Mouse (Mus musculus): ENCODE data around the gene Faf2. TPM values are rescaled to one million over a fixed set of nuclear protein-coding genes. Genes with fewer than 3 reads are reported as not detected.
A peak's percentile ranks its signal among the peaks of the same experiment; 100 is the strongest.

Gene Faf2
- total and polyA plus RNA-seq, 3 experiments: 40.8 to 51.7 (median 43.7) TPM

DNA sequence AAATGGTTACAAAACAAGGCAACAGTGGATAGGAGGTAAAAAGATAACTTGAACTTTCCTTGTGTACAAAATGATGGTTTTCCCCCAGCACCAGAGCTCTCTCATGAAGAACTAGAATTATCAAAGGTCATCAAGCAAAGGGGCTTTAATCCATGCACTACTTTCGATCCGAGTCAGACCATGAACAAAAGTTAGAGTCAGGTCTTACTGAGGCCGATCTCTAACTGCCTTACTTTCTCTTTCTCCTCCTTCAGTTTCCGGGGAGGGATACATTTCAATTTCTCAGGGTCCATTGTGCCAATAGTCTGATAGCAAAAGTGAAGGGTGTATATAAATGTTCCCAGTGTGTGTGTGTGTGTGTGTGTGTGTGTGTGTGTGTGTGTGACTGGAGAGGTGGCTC is 49.0 kb upstream of the Faf2 start:
- Histone ChIP-seq H3K9me3 (replicated peaks; ENCODE audit: low read length) (no peaks in the 10 kb centered on the region), H3K4me3 (replicated peaks in 1 of 3; ENCODE audit: low read depth in 2 of 3, low read length in 2 of 3, poor library complexity in 1 of 3) (no peak overlapping the region), H3K4me1 (ENCODE audit: control insufficient read depth in 1 of 2, insufficient read depth in 2 of 2) (peaks cover 3 to 17% of the 10 kb centered on the region in 2 experiments; a peak in 3 of 4 replicates), H3K36me3 (replicated peaks in 1 of 2; ENCODE audit: control insufficient read depth in 1 of 2, insufficient read depth in 1 of 2, low read length in 1 of 2) (peaks cover 0 to 1% of the 10 kb centered on the region in 2 experiments), H3K79me2 (replicated peaks; ENCODE audit: control insufficient read depth, extremely low read depth, insufficient read depth, poor library complexity, severe bottlenecking) (no peaks in the 10 kb centered on the region), H3K4me2 (ENCODE audit: insufficient read depth, low read depth, poor library complexity, severe bottlenecking) (peak overlapping the region; percentile 46; the same call in 1 of the 2 replicates), H3K9ac (ENCODE audit: insufficient read depth, low read depth) (no peak overlapping the region), H3K27ac (ENCODE audit: insufficient read depth, low read depth) (no peak overlapping the region), H3K27me3 (replicated peaks) (peaks cover 9% of the 10 kb centered on the region)
- TF ChIP-seq RCOR1 (conservative IDR thresholded peaks at IDR 0.05; ENCODE audit: low read depth, low read length): no peak
- TF ChIP-seq ZNF384 (IDR thresholded peaks at IDR 0.05; ENCODE audit: low read depth, low read length): peak; percentile 67
- no peak for TF ChIP-seq JUND (conservative IDR thresholded peaks at IDR 0.05; ENCODE audit: low read depth, low read length)
- no peak for TF ChIP-seq PAX5 (IDR thresholded peaks at IDR 0.05; ENCODE audit: low read length)
- TF ChIP-seq E2F4 (IDR thresholded peaks at IDR 0.05; ENCODE audit: insufficient replicate concordance, low read depth, low read length): no peak
- no peak for DNase-seq (ENCODE audit: extremely low read depth)
- dilution Hi-C loops (cut with MboI; ENCODE audit: extremely low pct_ligation_motif_present, extremely low pct_unique_long_range_greater_than_20kb, low sequenced_read_pairs) (no loop called here), in situ Hi-C loops (cut with MboI; ENCODE audit: low pct_ligation_motif_present, low pct_unique_long_range_greater_than_20kb, low sequenced_read_pairs) (no loop called here)

DNA sequence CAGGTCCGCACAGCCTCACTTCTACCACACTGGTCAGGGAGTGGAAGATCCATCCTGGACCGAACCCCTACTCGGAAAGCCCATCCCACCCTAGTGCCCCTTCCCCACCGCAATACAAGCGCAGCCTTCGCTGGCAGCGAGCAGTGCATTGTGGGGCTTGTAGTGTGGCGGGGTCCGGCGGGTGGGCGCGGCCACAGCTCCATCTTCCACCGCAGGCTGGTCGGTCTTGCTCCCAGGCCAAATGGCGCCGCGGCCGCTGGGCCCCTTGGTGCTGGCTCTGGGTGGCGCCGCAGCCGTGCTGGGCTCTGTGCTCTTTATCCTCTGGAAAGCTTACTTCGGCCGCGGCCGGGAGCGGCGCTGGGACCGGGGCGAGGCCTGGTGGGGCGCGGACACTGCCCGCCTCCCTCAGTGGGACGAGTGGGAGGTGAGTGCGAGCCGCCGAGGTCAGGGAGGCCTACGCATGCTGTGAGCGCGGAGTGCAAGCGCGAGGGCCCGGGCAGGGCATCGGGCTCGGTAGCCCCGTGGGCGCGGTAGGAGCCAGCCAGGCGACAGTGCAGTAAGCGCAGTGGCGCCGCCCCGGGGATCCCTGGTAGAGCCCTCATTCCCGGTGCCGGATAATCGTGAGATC is 46.6 kb upstream of the Faf2 start, which contains the start of gene Arl10:
Arl10 (plus strand) TSS at position 162 of the 628 bp plus-strand sequence.
- peaks cover 2 to 11% of the 10 kb centered on the region in 2 experiments for H3K36me3 ChIP-seq (replicated peaks in 1 of 2; ENCODE audit: control insufficient read depth in 1 of 2, insufficient read depth in 1 of 2, low read length in 1 of 2)
- H3K27me3 ChIP-seq (replicated peaks): peaks cover 9% of the 10 kb centered on the region
- no peak for TF ChIP-seq EP300 (IDR thresholded peaks at IDR 0.05; ENCODE audit: low read length)
- 0 out of 2 replicates have a peak, but pooled peaks have one; percentile 51 for TF ChIP-seq KAT2A (IDR thresholded peaks at IDR 0.05; ENCODE audit: insufficient replicate concordance, low read length)
- peak; percentile 49; the same call in 1 of the 2 replicates for TF ChIP-seq NRF1 (IDR thresholded peaks at IDR 0.05; ENCODE audit: low read depth, low read length)
- TF ChIP-seq MAZ (IDR thresholded peaks at IDR 0.05; ENCODE audit: low read depth, low read length): no peak
- peak in 1 of 2 experiments; percentile 12; a peak in 1 of 4 replicates for TF ChIP-seq CTCF (conservative IDR thresholded peaks at IDR 0.05 in 1 of 2, IDR thresholded peaks at IDR 0.05 in 1 of 2; ENCODE audit: low read depth in 2 of 2, low read length in 2 of 2)
- no peak for TF ChIP-seq BHLHE40 (IDR thresholded peaks at IDR 0.05; ENCODE audit: low read depth, low read length)
- no peak; the same call in 1 of the 2 replicates for TF ChIP-seq MXI1 (IDR thresholded peaks at IDR 0.05; ENCODE audit: low read depth, low read length)
- TF ChIP-seq MAX (IDR thresholded peaks at IDR 0.05; ENCODE audit: low read length): peak; percentile 25; the same call in 1 of the 2 replicates
- no peak for TF ChIP-seq PAX5 (IDR thresholded peaks at IDR 0.05; ENCODE audit: low read length)
- no peak for TF ChIP-seq MYC (IDR thresholded peaks at IDR 0.05; ENCODE audit: low read depth, low read length)
- peak; percentile 60 for TF ChIP-seq POLR2A (IDR thresholded peaks at IDR 0.05; ENCODE audit: low read depth, low read length)
- peak; percentile 86 for TF ChIP-seq HCFC1 (IDR thresholded peaks at IDR 0.05; ENCODE audit: low read depth, low read length)
- dilution Hi-C loops (cut with MboI; ENCODE audit: extremely low pct_ligation_motif_present, extremely low pct_unique_long_range_greater_than_20kb, low sequenced_read_pairs) (no loop called here), in situ Hi-C loops (cut with MboI; ENCODE audit: low pct_ligation_motif_present, low pct_unique_long_range_greater_than_20kb, low sequenced_read_pairs) (no loop called here)
- H3K79me2 ChIP-seq (replicated peaks; ENCODE audit: control insufficient read depth, extremely low read depth, insufficient read depth, poor library complexity, severe bottlenecking): no peaks in the 10 kb centered on the region
- no peak for DNase-seq (ENCODE audit: extremely low read depth)
- H3K4me3 ChIP-seq (replicated peaks in 1 of 3; ENCODE audit: low read depth in 2 of 3, low read length in 2 of 3, poor library complexity in 1 of 3): peak within 1 kb of the TSS; percentile 47 to 83 (median 65)
- peak within 1 kb of the TSS; percentile 72 for H3K4me2 ChIP-seq (ENCODE audit: insufficient read depth, low read depth, poor library complexity, severe bottlenecking)
- peak within 1 kb of the TSS; percentile 21; the same call in 1 of the 2 replicates for H3K27ac ChIP-seq (ENCODE audit: insufficient read depth, low read depth)
- no peaks in the 10 kb centered on the region for H3K9me3 ChIP-seq (replicated peaks; ENCODE audit: low read length)
- peaks cover 13 to 21% of the 10 kb centered on the region in 2 experiments; a peak in 3 of 4 replicates for H3K4me1 ChIP-seq (ENCODE audit: control insufficient read depth in 1 of 2, insufficient read depth in 2 of 2)
- peak within 1 kb of the TSS; percentile 78 for H3K9ac ChIP-seq (ENCODE audit: insufficient read depth, low read depth)

Data from CH12.LX (cell line).